Mouse (Mus musculus) E14TG2a.4 (cell line): ENCODE data around the gene Olfr1179.

Experiments used
- CTCF ChIP-seq: conservative IDR thresholded peaks from 2 replicates; pipeline ENCODE4 v1.5.1; 2014; ENCODE audit warnings: low read length
- NANOG ChIP-seq: IDR thresholded peaks from 2 replicates; pipeline ENCODE4 v1.6.1; 2014; ENCODE audit warnings: borderline replicate concordance, low read length, mixed read lengths

GRCm38 (mm10) chr2:88419051-88419450, 12.8 kb upstream of the Olfr1179 start, which contains the start of gene Olfr1180:
- TF ChIP-seq NANOG (no peak), CTCF (no peak)
